Mouse (Mus musculus) c-Kit-positive CD71-positive TER-119-negative erythroid progenitor cells, embryonic 14.5 days (primary cell): Measurements from ENCODE around the gene Rundc1.
"Not testable (repeated sequence)": the region's sequence is repeated elsewhere in the genome, so short reads cannot be mapped to it uniquely, and the experiment has no call there.

Experiments used
- DNase-seq: peaks from one replicate; pipeline ENCODE4 v3.0.0-alpha.2; 2013; ENCODE audit warnings: low read depth

The Rundc1 gene

DNA sequence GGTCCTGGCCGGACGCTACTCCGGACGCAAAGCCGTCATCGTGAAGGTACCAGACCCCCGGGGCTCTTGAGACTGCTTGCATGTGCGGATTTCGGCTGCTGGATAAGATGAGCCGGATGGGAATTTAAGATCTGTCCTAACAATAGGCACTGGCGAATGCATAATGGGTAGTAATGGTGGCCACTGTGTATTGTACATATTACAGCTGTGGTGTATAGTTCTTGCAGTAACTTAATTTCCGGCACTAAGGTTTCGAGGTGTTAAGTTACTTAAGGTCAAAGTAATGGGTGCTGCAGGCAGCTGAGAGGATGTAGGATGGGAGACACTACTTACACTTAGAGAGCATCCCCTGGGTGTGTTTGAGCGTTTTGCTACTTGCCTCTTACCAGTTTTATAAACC is 17.9 kb downstream of the Rundc1 start:
- no peak for DNase-seq

- no peak for DNase-seq
These were observed 21.4 kb downstream of the Rundc1 start for GRCm38 (mm10) chr11:101446319-101446718.

DNA sequence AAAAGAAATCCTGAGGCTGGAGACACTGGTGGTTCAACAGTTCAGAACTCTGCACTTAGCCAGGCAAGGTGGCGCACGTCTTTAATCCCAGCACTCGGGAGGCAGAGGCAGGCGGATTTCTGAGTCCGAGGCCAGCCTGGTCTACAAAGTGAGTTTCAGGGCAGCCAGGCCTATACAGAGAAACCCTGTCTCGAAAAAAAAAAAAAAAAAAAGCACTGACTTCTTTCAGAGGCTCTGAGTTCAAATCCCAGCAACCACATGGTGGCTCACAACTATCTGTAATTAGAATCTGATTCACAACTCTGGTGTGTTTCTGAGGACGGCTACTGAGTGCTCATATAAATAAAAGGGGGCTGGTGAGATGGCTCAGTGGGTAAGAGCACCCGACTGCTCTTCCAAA is 22.0 kb downstream of the Rundc1 start:
- DNase-seq: not testable (repeated sequence)

- DNase-seq: no peak
These were observed 22.9 kb downstream of the Rundc1 start for GRCm38 (mm10) chr11:101447786-101448185.

- peak; percentile 94 for DNase-seq
These were observed 23.4 kb downstream of the Rundc1 start, which contains the start of gene Ifi35 for GRCm38 (mm10) chr11:101448274-101448746. Gene Ifi35, plus strand, starts transcription at chr11:101448407.

GRCm38 (mm10) chr11:101448899-101449298 is 24.0 kb downstream of the Rundc1 start:
- no peak for DNase-seq

DNA sequence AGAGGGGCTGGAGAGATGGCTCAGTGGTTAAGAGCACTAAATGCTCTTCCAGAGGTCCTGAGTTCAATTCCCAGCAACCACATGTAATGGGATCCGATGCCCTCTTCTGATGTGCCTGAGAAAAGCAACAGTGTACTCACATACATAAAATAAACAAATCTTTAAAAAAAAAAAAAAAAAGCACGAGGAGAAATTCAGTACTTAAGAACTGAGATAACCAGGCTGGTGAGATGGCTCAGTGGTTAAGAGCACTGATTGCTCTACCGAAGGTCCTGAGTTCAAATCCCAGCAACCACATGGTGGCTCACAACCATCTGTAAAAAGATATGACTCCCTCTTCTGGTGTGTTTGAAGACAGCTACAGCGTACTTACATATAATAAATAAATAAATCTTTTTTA is 24.7 kb downstream of the Rundc1 start:
- not testable (repeated sequence) for DNase-seq

GRCm38 (mm10) chr11:101450394-101450793 is 25.5 kb downstream of the Rundc1 start:
- no peak for DNase-seq

DNA sequence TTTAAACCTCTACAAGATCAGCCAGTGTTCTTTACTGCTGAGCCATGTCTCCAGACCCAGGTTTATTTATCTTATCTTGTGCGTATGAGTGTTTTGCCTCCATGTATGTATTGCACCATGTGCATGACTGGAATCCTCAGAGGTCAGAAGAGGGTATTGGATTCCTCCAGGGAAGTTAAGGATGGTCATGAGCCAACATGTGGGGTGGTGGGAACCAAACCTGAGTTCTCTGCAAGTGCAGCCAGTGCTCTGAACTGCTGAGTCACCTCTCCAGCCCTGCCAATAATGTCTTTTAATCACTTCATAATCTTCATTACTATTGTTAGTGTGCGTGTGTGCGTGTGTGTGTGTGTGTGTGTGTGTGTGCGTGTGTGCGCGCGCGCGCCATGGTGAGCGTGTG is 26.7 kb downstream of the Rundc1 start:
- no peak for DNase-seq

- no peak for DNase-seq
These were observed 27.3 kb downstream of the Rundc1 start for GRCm38 (mm10) chr11:101452093-101452774.

- DNase-seq: no peak
These were observed 29.8 kb downstream of the Rundc1 start for GRCm38 (mm10) chr11:101454702-101455101.

DNA sequence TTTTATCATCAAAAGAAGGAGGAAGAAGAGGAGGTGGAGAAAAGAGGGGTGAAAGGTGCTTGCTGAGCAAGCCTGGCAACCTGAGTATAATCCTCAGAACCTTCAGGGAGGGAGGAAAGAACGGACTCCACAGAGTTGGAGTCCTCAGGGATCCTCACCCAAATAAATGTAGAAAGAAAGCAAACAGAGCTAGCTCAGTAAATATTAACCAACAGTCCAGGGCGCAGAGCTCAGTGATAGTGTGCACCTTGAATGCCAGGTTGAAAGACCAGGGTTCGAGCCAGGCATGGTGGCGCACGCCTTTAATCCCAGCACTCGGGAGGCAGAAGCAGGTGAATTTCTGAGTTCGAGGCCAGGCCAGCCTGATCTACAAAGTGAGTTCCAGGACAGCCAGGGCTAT is 30.7 kb downstream of the Rundc1 start:
- DNase-seq: no peak

- DNase-seq: no peak
These were observed 32.7 kb downstream of the Rundc1 start for GRCm38 (mm10) chr11:101457631-101458030.

DNA sequence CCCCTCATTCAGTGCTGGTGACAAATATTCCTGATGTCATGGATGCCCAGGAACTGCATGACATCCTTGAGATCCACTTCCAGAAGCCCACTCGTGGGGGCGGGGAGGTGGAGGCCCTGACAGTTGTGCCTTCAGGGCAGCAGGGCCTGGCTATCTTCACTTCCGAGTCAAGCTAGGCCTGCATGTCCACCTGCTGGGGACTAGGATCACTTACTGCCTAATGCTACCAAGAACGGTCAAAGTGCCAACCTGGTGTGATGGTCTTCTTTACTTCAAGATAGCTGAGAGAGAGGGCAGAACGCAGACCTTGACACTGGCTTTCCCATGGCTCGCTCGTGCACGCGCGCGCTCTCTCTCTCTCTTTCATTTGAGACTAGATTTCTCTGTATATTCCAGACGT is 33.3 kb downstream of the Rundc1 start:
- DNase-seq: no peak

DNA sequence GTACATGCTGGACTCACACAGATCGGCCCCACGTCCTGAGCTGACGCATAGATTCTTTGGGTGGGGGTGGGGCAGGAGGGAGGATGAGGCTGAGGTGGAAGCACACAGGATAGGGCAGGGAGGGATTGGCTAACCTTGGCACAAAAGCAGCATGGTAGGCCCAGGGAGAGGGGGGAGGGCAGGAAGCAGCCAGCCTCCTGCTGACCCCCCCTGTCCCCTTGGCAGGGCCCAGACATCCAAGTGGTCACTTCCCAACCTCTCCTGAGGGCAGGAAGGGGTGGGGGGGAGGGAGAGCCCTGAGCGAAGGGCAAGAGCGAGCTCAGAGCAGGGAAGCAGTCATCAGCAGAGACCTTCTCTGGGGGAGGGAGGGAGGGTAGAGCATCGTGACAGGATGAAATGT is 34.8 kb downstream of the Rundc1 start:
- DNase-seq: no peak

DNA sequence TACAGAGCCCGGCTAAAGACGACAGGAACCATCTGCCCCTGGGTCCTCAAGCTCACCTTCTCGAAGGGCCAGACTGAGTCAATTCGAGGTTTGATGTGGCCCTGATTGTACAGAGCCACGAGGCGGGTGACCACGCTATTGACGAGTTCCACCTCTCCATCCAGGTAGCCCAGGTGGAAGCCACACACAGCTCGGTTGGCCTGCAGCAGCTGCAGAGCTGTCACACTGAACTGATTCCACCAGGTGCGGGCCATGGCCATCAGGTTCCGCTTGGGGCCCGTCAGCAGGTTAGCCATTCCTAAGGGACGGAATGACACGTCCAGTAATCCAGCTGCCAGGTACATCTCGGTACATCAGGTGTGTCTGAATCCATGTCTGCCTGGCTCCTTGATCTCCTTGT is 35.4 kb downstream of the Rundc1 start:
- DNase-seq: no peak

- no peak for DNase-seq
These were observed 37.3 kb downstream of the Rundc1 start for GRCm38 (mm10) chr11:101462141-101462540.

DNA sequence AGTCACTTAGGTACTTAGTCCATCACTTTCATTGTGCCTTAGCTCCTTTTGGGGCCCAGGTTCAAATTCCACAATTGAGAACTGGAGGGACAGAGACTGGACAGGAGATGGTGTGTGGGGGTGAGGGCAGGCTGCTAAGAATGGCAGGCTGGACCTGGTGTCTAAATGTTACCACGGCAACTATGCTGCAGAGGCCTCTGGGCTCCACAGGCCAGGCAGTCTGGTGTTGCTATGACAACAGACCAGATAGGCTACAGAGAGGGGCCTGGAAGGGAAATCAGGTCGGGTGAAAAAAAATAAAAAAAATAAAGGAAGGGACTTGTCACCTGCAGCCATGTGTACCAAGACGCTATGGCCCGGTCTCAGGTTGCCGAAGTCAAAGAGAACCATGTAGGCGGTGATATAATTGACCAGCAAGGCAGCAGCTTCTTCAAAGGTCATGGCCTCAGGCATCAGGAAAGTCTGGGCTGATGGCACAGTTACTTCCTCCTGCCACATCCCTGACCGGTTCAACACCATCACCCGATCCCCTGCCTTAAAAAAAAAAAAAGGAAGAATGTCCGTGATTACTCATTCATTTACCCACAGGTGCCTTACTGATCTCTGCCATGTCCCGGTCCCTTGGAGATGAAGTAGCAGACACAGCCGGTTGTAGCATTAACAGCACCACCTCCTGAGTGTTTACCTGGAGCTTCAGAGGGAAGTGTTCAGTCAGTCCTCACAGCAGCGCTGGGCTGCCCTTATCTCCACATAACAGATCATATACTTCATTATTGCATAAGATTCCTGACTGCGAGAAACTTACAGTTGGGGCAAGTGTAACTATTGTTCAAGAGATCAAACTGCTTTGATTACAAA is 37.9 kb downstream of the Rundc1 start:
- no peak for DNase-seq

GRCm38 (mm10) chr11:101464211-101465100 is 39.6 kb downstream of the Rundc1 start, which contains the start of gene Rnd2:
Gene Rnd2, plus strand, starts transcription at chr11:101464999.
- DNase-seq: no peak

GRCm38 (mm10) chr11:101465101-101465868 is 40.4 kb downstream of the Rundc1 start:
- DNase-seq: no peak

- no peak for DNase-seq
These were observed 41.1 kb downstream of the Rundc1 start, which contains the start of gene Vat1 for GRCm38 (mm10) chr11:101465869-101466551. Gene Vat1, minus strand, starts transcription at chr11:101466230.
